Mouse (Mus musculus) urinary bladder, postnatal 14 days (tissue): ENCODE data around the gene Gm5294.
A peak's percentile ranks its signal among the peaks of the same experiment; 100 is the strongest.

ENCODE experiments used
- DNase-seq: peaks from one replicate; pipeline ENCODE4 v3.0.0; 2021; ENCODE audit warnings: low spot score

Gm5294 gene

GRCm38 (mm10) chr5:138819780-138820179 is at the start of gene Gm5294:
Gene Gm5294 (plus strand): TSS chr5:138820080.
- DNase-seq, result no peak

GRCm38 (mm10) chr5:138775096-138775495 is 44.8 kb upstream of the Gm5294 start:
- no peak for DNase-seq

DNA sequence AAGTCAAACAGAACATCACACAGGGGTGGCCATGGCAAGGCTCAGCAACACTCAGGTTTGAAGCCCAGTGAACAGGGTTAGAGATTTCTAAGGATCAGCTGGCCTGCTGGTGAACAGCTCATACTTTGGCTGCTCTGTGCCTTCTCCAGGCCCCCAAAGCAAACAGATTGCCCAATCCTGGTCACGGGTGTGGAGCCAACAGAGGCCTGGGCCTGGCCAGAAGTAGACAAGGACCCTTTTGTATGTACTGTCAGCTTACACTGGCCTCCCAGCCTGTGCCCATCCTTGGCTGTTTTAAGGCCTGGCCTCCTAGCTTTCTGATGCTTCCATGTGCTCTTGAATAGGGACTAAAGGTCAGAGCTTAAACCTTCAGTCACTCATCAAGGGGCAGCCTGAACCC is 43.5 kb upstream of the Gm5294 start:
- no peak for DNase-seq

GRCm38 (mm10) chr5:138778731-138779463 is 41.0 kb upstream of the Gm5294 start:
- DNase-seq, result no peak

DNA sequence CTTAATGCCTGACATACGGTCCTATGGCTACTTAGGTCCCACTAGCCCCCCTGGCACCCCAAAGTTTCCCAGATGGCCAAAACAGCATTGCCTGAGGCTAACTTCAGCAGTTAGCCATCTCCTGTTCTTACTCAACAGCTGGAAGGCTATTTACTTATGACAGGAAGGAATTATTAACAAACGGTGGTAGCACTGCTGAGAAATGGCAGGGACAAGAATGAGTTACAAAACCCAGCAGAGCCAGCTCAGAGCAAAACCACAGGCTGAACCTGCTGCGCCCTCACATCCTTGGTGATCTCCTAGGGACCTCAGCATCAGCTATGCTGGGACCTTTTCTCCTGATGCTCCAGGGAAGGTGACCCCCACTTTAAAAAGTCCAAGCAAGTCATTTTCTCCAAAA is 40.2 kb upstream of the Gm5294 start:
- DNase-seq, result no peak

GRCm38 (mm10) chr5:138782697-138783096 is 37.2 kb upstream of the Gm5294 start:
- DNase-seq, result no peak

GRCm38 (mm10) chr5:138783181-138783580 is 36.7 kb upstream of the Gm5294 start:
- no peak for DNase-seq

DNA sequence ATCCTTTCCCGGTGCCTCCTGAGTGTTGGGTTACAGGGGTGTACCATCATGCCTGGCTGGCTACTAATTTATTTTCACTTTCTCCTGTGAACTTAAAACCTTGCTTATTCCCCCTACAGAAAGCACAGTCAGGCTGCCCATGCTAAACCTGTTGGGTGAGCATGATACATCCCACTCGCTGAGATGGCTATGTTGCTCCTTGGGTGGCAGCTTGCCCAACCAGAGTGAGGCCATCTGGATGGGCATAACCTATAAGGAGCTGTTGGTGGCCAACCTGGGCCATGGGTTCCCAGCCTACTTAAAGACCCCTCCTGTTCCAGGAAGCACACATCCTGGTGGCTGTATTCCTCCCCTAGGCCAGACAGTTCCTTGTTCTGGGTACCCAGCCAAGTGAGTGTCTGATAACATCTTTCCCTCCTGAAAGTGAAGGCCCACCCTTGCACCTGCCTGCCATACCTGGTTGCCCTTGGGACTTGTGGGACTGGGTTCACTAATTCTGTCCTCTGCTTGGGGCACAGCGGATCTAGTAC is 33.8 kb upstream of the Gm5294 start:
- DNase-seq, result peak; percentile 40

- DNase-seq, result no peak
Observed at GRCm38 (mm10) chr5:138787648-138788047, 32.2 kb upstream of the Gm5294 start.

GRCm38 (mm10) chr5:138788481-138789211 is 31.2 kb upstream of the Gm5294 start:
- DNase-seq, result peak; percentile 49

GRCm38 (mm10) chr5:138790954-138791480 is 28.9 kb upstream of the Gm5294 start:
- DNase-seq, result no peak

- DNase-seq, result no peak
Observed at GRCm38 (mm10) chr5:138801588-138802116, 18.2 kb upstream of the Gm5294 start.

GRCm38 (mm10) chr5:138804286-138804685 is 15.6 kb upstream of the Gm5294 start:
- no peak for DNase-seq

- no peak for DNase-seq
Observed at GRCm38 (mm10) chr5:138809767-138810166, 10.1 kb upstream of the Gm5294 start.

GRCm38 (mm10) chr5:138820717-138821332 is 945 bp downstream of the Gm5294 start:
- DNase-seq, result no peak

DNA sequence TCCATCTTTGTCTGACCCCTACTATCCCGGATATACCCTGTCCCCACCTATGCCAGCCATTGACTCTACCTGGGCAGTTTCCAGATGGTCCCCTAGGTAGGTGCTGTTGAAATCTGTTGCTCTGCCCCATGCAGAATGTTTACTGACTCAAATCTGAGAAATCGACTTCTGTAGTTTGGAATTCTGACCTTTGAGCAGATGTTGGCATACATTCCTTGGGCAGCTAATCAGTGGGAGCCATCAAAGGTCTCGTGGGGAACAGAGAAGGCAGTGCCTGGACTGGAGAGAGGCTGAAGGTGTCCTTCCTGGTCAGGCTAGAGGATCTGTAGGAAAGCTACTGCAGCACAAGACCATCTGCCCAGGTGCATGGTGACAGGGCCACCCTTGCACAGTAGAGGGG is 5.2 kb downstream of the Gm5294 start:
- DNase-seq, result no peak

DNA sequence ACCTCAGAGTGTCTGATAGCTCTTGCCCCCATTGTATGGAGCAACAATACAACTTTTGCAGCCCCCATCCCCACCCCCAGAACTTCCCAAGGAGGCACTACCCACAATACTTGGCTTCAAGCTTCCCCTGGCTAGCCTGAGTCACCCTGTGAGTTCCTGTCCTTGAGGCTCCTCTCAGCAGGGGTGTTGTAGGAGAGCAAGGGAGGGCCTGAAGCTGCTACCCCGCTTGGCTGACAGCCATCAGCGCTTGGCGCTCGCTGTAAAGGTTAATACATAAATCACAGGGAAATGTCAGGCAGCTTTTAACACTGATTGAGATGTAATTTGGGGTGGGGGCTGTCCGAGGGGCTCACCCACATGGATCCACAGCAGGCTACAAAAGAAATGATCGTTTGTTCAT is 13.5 kb downstream of the Gm5294 start:
- no peak for DNase-seq

DNA sequence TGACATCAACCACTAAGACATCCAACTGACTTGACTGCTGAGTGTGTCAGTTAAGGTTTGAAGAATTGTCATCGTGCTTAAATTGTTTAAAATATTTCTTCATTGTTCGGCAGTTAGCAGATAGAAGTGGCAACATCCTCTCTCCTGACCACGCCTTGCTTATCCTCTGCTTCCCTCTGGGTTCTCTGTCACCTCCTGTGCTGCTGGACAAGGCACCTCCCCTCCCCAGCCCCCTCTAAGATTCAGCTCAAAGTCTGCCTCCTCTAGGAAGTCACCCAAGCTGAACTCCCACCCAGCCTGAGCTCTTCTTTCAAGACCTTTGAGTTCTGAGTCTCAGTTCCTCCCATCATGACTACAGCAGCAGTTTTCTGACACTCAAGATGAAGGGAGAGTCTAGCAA is 15.0 kb downstream of the Gm5294 start:
- no peak for DNase-seq

- DNase-seq, result no peak
Observed at GRCm38 (mm10) chr5:138840981-138841380, 21.1 kb downstream of the Gm5294 start.

DNA sequence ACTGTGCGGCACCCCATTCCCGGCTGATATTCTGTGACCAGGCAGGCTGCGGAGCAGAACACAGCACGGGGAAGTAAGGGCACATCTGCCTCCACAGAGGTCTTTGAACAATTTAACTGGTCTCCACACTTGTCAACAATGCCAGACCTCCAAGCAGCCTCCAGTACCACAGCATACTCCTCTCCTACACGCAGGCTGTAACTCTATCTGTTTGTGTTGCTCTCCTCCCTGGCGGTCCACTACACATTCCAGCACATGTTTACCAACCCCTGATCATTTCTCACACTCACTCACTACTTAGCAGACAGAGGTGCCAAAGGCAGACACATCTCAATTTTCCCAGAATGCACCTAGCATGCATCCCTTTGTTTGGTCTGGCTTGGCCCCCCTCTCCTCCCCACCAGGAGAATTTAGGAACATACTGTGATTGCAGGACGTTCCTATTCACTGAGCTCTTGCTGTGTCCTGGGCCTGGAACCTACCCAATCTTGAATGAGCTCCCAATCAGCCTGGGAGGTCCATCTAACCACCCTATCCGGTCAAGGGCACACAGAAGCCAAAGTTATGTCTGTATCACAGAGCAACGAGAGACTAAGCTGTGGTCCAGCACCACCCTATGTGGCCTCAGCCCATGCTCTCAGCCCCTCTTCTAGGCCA is 23.4 kb downstream of the Gm5294 start:
- DNase-seq, result no peak

DNA sequence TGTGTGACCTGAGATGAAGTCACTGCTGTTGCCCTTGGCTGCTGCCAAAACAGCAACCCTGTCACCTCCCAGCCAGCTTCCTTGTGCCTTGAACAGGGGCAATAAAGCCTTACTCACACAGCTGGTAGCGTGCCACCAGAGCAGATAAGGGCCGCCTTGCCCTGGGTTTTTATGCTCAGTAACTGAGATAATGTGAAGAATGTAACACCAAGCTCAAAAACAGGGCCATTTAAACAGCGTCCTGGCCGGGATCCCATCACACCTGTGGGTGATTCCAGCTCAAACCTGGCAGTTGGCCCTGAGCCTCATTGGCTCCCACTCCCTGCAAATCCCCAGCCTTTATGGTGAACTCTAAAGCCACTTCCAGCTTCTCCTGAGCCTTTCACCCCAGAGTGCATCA is 26.6 kb downstream of the Gm5294 start:
- no peak for DNase-seq

DNA sequence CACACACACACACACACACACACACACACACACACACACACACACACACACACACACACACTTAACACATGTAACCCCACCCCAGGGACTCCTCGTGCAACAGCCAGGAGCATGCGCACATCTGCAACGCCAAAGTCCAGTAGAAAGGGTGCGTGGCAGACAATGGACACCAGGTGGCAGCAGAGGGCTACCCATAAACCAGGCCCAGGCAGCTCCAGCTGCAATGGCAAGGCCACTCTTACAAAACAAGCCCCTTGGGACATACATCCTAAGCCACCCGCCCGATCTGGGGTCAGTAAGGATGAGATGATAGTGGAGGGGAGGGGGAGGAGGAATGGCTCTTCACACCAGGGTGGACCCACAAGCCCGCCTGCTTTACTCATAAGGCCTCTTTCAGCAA is 28.2 kb downstream of the Gm5294 start:
- DNase-seq, result peak; percentile 86
